Mouse (Mus musculus) heart, postnatal 25 days (tissue): Measurements from ENCODE around the gene Pde4d. TPM values are rescaled to one million over a fixed set of nuclear protein-coding genes. Genes with fewer than 3 reads are reported as not detected.
"Not testable (repeated sequence)": the region's sequence is repeated elsewhere in the genome, so short reads cannot be mapped to it uniquely, and the experiment has no call there.

Source experiments
- DNase-seq: peaks from one replicate; pipeline ENCODE4 v3.0.0; 2022; ENCODE audit warnings: low spot score
- intact Hi-C: fragments of 180-260 bp; cut with DNase I; formaldehyde crosslinking; loops from one replicate; pipeline ENCODE4 v1.15.1; 2025
- total RNA-seq, 2 experiments: library from RNA; stranded (reverse); gene quantifications; 2 replicates each; pipeline ENCODE4 v1.2.3; 2021

The Pde4d gene
- total RNA-seq, 2 experiments from 2014 or later, result 29.1 to 41.2 TPM

GRCm38 (mm10) chr13:108667077-108667476 is 217.3 kb downstream of the Pde4d start:
- DNase-seq, result no peak
- intact Hi-C loops, result no loop called here

DNA sequence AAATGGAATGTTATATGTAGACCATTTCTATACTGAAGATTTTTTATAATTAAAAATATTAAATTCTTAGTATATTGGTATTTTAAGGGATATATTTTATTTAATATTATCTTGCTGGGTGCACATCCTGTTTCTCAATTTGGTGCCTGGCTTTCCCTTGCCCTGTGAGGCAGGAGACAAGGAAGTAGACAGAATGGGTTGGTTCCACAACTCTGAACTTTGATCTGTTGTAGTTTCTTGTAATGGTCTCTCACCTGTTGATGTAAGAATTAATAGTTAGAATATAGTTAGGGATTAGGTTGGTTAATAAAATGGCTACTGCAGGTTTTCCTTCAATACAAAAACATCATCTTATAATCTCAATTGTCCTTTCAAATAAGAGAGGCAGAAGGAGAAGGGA is 227.3 kb downstream of the Pde4d start:
- intact Hi-C loops, result no loop called here

GRCm38 (mm10) chr13:108683018-108683417 is 233.3 kb downstream of the Pde4d start:
- intact Hi-C loops, result no loop called here
- no peak for DNase-seq

More for the DNA sequence above, 227.3 kb downstream of the Pde4d start:
- DNase-seq, result no peak

DNA sequence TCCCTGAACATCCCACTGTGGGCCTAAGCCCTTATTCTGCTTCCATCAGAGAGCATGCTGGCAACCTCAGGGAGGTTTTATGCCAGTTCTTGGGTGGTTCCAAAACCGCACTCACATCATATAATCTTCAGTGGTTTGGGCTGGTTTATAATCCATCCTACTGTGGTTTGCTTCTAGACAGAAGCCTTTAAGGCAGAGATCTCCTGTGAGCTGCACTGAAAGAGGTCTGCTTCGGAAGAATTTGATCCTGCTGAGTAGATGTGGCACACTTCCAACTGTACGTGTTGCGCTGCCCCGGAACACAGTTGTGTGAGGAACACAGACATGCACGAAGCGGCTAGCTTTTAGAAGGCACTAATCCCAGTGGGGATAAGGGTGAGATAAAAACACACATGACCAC is 236.1 kb downstream of the Pde4d start:
- no peak for DNase-seq
- intact Hi-C loops, result no loop called here

GRCm38 (mm10) chr13:108686262-108686661 is 236.5 kb downstream of the Pde4d start:
- intact Hi-C loops, result no loop called here
- DNase-seq, result no peak

GRCm38 (mm10) chr13:108686807-108687206 is 237.1 kb downstream of the Pde4d start:
- intact Hi-C loops, result no loop called here
- no peak for DNase-seq

DNA sequence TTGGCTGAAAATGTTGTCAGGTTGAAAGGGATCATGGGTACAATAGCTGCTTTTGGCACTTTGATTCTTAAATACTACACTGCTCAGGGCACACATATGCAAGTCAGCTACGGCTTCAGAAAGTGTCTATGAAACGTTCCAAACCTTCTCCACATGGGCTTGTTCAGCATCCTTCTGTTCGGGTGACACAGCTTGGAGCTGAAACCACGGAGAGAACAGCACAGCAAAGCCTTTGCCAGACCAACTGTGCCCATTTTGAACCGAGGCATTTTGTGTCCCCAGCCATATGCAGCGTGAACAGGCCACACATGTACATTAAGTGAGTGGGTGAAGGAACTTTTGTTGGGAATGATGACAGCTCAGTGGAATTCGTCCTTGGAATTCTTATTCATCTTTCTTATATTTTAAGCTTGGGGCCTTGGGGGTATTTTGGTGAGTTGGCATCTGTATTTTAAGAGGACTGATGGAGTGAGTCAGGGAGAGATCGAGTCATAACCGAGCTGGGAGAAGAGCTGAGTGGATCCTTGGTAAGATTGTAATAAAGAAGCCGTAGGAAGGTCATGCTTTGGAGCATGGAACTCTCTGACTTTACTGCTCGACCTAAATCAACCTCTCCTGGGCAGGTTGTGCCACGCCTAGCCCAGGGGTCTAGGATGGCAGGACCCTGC is 243.3 kb downstream of the Pde4d start:
- no peak for DNase-seq
- intact Hi-C loops, result no loop called here

GRCm38 (mm10) chr13:108705441-108705840 is 255.7 kb downstream of the Pde4d start:
- intact Hi-C loops, result no loop called here
- DNase-seq, result no peak

DNA sequence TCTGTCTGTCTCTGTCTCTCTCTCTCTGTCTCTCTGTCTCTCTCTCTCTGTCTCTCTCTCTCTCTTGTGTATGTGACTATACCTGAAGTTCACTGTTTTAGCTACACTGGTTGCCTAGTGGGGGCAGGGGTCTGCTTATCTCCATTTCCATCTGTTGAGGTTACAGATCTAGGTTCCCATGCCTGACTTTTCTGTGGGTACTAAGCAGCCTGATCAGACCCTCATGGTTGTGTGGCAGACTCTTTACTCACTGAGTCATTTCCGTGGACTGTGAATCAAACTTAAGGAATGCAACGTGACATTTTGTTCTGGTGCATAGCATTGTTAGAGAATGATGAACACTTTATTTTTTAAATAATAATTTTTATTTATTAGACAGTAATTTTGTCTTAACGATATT is 264.3 kb downstream of the Pde4d start:
- DNase-seq, result no peak
- intact Hi-C loops, result no loop called here

GRCm38 (mm10) chr13:108715029-108715428 is 265.3 kb downstream of the Pde4d start:
- intact Hi-C loops, result no loop called here
- DNase-seq, result no peak

GRCm38 (mm10) chr13:108722234-108722633 is 272.5 kb downstream of the Pde4d start:
- no peak for DNase-seq
- intact Hi-C loops, result loop anchor here (5.0 kb wide), 1 partner anchor 490 kb away; no protein-coding TSS in a partner anchor

GRCm38 (mm10) chr13:108734356-108734755 is 284.6 kb downstream of the Pde4d start:
- DNase-seq, result not testable (repeated sequence)

DNA sequence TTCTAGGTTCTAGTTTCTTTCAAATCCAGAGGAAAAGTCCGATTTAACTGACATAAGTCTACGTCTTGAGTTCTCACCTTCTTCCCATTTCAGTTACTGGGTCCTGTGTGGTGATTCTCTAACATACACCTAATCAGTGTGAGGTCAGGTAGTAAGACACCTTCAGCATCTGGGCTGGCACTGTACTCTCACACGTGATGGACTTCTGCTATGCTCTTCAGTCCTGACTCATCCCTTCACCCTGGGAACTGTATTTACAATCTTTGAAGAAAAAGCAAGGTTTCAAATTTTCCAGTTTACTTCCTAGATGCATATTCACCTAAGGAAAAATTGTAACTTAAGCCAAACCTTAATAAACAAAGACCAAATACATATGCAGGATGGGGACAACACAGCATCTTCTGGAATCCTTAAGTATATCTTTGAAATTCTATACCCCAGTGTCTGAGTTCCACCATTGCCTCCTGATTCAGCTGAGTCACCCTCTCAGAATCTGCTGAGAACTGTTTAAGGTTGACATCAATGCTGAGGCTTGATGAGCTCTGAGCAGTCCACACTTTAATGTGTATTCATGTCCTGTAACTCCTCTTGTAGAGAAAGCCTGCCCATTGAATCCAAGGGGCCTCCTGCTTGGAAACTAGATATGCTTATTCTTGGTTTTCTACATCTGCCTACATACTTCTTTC is 301.6 kb downstream of the Pde4d start:
- intact Hi-C loops, result no loop called here
- no peak for DNase-seq

More at GRCm38 (mm10) chr13:108734356-108734755, 284.6 kb downstream of the Pde4d start:
- intact Hi-C loops, result not testable (repeated sequence)

- intact Hi-C loops, result no loop called here
- DNase-seq, result no peak
Measured at GRCm38 (mm10) chr13:108757477-108757876, 307.7 kb downstream of the Pde4d start.

- intact Hi-C loops, result no loop called here
- DNase-seq, result no peak
Measured at GRCm38 (mm10) chr13:108758331-108758730, 308.6 kb downstream of the Pde4d start.

DNA sequence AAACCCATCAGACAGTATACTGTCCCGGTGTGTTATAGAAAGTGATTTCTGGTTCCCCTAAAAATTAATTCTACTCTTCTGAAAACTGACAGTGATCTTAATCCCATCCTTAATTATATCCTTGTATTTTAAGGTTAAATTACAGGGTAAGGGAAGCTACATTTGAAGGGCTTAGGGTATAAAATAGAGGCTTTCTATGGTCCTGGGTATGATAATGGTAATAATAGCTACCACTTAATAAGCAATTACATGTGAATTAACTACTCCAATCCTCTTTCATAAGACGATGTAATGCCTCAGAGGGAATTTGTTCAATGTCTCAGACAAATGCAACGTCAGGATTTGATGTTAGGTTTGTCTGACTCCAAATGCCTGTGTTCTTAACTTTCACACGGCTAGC is 309.4 kb downstream of the Pde4d start:
- intact Hi-C loops, result no loop called here
- DNase-seq, result no peak

DNA sequence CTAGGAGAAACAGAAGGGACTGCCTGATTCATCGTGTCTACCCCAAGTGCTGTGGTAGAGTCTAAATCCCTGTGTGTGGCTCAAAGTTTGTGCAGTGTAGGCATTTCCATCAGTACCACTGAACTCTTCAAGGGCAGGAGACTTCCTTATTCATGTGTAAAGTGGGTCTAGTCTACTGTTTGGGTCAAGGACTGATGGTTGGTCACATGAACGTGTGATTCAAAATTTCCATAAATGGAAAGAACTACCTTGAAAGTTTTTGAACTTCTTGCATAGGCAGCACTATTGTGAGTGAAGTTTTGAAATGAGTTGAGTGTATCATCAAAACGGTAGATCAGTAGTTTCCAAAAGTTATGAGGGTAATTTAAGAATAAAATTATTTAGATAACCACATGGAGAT is 313.5 kb downstream of the Pde4d start:
- DNase-seq, result no peak
- intact Hi-C loops, result no loop called here

DNA sequence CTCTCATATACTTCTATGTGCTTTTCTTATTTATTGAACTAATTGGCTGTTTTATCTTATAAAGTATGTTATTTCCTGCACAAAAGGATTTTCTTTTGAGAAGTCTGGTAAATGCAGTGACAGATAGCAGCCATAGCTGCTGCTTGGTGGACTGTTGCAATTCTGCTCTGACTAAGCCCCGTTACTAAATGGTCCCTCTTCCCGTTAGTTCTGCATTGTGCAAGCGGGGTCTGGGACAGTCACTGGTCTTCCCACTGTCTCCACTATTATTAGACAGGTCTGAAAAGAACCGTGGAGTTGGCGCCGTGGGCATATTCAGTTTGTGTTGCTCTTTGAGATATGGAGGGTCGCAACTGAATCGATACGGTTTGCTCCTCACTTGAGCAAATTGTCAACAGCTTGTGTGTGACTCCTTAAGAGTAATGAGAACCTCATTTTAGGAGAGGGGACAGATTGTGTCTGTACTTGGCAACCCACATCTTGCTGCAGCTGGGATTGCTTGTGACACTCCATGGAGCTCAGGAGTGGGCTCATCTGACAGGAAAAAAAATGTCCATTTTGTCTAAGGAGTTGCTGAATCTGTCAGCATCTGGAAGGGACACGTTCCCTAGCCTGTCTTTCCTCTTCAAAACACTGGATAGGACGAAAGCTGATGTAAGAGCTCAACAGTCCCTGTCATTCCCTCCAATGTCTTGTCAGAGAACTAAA is 316.4 kb downstream of the Pde4d start:
- no peak for DNase-seq
- intact Hi-C loops, result no loop called here

GRCm38 (mm10) chr13:108769465-108770056 is 319.8 kb downstream of the Pde4d start:
- no peak for DNase-seq
- intact Hi-C loops, result no loop called here

- intact Hi-C loops, result no loop called here
- no peak for DNase-seq
Measured at GRCm38 (mm10) chr13:108772386-108772785, 322.6 kb downstream of the Pde4d start.

- intact Hi-C loops, result no loop called here
- no peak for DNase-seq
Measured at GRCm38 (mm10) chr13:108774981-108775380, 325.2 kb downstream of the Pde4d start.
